Mouse (Mus musculus): ENCODE measurements around the gene Gsdma2.

Gene Gsdma2

GRCm38 (mm10) chr11:98698849-98699640 is 52.5 kb downstream of the Gsdma2 start:
- no peak for DNase-seq (ENCODE audit: low read depth, low spot score)

- DNase-seq (ENCODE audit: low read depth, low spot score) = peak; percentile 50
Measured at GRCm38 (mm10) chr11:98699911-98700310, 53.4 kb downstream of the Gsdma2 start.

GRCm38 (mm10) chr11:98701213-98701670 is 54.7 kb downstream of the Gsdma2 start, which contains the start of gene Csf3:
Gene Csf3, plus strand, starts transcription at chr11:98701263.
- DNase-seq (ENCODE audit: low read depth, low spot score) = no peak

- no peak for DNase-seq (ENCODE audit: low read depth, low spot score)
Measured at GRCm38 (mm10) chr11:98702323-98702722, 55.8 kb downstream of the Gsdma2 start.

GRCm38 (mm10) chr11:98705021-98705420 is 58.5 kb downstream of the Gsdma2 start:
- no peak for DNase-seq (ENCODE audit: low read depth, low spot score)
